Mouse (Mus musculus) adrenal gland, adult 8-10 months (tissue): Measurements from ENCODE around the gene Cd274. TPM values are rescaled to one million over a fixed set of nuclear protein-coding genes. Genes with fewer than 3 reads are reported as not detected.

Experiments
- DNase-seq: peaks from one replicate; pipeline ENCODE4 v3.0.0; 2022
- total RNA-seq, 4 experiments: library from RNA; stranded (reverse); gene quantifications; 2 replicates each; pipeline ENCODE4 v1.2.4; 2022

The Cd274 gene
- total RNA-seq, result 1 to 10 TPM; 4.1 to 9.4 (median 7.3) TPM

- peak; percentile 82 for DNase-seq
These were observed at the start of gene Cd274, which contains the start of gene Plgrkt for GRCm38 (mm10) chr19:29366969-29367622. Cd274 (plus strand) TSS chr19:29367455. Plgrkt (minus strand) TSS chr19:29367390.

DNA sequence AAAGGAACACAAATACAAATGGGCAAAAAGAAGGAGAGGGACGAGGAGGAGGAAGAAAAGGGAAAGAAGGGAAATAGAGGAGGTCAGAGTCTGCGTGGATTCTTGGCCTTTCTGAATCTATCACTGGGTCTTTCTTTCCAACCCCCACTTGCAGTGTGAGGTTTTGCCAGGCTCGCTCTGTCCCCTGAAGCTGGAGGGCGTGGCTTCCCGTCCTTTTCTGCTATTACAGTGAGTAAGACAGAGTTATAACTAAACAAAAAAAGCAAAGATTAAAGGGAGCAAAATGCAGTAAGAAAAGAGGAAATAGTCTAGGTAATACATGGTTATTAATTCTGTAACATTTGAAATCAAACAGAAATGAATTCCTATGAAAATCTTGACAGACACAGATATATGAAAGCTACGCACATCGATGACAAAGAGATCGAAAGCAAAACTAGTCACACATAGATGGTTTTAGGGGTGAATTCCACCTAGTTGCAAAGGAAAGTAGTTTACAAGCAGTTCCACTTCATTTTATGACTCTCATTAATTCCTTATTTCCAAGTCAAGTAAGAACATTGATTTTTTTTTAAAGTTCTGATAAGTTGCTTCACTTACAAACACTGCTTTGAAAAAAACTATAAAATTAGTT is 43.7 kb upstream of the Cd274 start:
- DNase-seq, result no peak

DNA sequence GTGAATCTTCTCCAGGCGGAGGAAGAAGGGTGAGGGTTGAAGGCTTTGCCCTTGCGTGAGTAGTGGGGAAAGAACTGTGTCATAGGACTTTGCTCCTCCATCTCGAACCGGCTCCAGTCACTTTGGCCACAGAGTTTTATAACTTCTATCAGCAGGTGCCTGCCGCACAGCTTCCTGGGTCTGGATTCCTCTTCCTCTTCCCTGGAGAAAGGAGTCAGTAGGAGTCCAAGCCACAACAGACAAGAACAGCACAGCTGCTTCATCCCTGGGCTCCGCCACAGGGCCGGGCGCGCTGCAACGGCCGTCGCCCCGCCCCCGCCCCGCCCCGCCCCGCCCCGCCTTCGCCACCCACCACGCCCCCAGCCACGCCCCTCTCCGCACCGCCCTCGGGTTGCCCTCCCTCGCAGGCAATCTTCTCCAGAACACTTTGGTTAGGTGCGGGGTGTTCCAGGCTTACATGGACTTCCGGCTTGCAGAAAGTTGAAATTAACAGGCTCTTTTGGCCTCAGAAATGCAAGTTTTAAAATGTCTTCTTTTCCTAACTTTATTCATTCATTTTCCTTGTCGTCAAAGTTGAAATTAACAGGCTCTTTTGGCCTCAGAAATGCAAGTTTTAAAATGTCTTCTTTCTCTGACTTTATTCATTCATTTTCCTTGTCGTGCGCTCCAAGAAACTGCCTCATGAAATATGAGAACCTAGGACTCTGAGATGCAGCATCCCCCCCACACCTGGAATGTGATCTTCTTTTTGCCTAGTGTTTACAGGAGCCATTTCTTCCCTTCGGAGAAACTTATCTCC is 42.0 kb upstream of the Cd274 start, which contains the start of gene Insl6:
Insl6 (minus strand) TSS at position 304 of the 799 bp plus-strand sequence.
- DNase-seq, result peak; percentile 30

- DNase-seq, result no peak
These were observed 41.4 kb upstream of the Cd274 start for GRCm38 (mm10) chr19:29325852-29326180.

- DNase-seq, result no peak
These were observed 40.9 kb upstream of the Cd274 start for GRCm38 (mm10) chr19:29326396-29326795.

GRCm38 (mm10) chr19:29326822-29327552 is 40.3 kb upstream of the Cd274 start:
- DNase-seq, result no peak

DNA sequence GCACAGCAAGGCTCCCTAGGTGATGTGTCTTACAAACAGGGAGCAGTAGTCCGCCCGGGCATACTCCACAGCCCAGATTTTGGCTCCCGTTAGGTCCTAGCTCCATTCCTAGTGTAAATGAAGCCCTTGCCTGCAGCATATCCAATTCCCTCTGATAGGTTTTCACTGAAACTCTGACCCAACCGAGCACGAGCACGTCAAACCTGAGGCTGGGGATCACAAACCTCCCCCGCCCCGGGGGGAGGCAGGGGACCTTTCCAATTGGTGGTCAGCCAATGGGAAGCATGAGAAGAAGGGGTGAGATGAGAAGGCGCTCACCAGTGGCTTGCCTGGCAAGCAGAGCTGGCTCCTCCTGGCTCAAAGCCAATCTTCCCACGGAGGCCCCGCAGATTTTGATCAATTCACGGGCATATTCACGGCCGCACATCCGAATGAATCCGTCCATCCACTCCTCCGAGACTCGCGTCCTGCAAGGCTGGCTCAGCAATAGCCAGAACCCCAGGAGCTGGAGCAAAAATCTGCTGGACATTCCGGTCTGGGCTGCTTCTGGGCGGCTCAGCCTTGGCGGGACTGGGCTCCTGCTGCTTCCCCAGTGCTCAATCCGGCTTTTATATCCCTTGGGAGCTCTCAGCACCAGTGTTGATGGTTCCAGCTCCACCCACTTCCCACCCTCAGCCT is 33.0 kb upstream of the Cd274 start, which contains the start of gene Rln1:
Rln1 (minus strand) TSS at position 603 of the 678 bp plus-strand sequence.
- DNase-seq, result no peak

DNA sequence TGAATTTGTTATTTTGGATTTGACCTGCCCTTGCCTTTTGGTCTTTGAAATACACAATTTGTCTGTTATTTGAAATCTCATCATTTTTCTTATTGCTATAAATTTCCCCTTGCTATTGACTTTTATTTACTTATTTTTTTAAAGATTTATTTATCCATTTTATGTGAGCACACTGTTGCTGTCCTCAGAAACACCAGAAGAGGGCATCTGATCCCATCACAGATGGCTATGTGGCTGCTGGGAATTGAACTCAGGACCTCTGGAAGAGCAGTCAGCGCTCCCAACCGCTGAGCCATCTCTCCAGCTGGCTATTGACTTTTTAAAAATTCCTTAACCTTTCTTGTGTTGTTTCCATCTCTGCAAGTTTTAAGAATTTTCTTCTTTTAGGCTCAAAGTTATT is 30.6 kb upstream of the Cd274 start:
- no peak for DNase-seq

- no peak for DNase-seq
These were observed 26.2 kb upstream of the Cd274 start for GRCm38 (mm10) chr19:29341029-29341428.

GRCm38 (mm10) chr19:29342281-29342680 is 25.0 kb upstream of the Cd274 start:
- no peak for DNase-seq

GRCm38 (mm10) chr19:29344868-29345267 is 22.4 kb upstream of the Cd274 start:
- DNase-seq, result no peak

GRCm38 (mm10) chr19:29345636-29346035 is 21.6 kb upstream of the Cd274 start:
- DNase-seq, result no peak

GRCm38 (mm10) chr19:29350991-29351390 is 16.3 kb upstream of the Cd274 start:
- DNase-seq, result no peak

- peak; percentile 66 for DNase-seq
These were observed 12.1 kb upstream of the Cd274 start for GRCm38 (mm10) chr19:29354895-29355877.

GRCm38 (mm10) chr19:29356281-29356680 is 11.0 kb upstream of the Cd274 start:
- no peak for DNase-seq

GRCm38 (mm10) chr19:29360251-29360650 is 7.0 kb upstream of the Cd274 start:
- DNase-seq, result no peak

- peak; percentile 92 for DNase-seq
These were observed 5.7 kb upstream of the Cd274 start for GRCm38 (mm10) chr19:29361468-29362130.

DNA sequence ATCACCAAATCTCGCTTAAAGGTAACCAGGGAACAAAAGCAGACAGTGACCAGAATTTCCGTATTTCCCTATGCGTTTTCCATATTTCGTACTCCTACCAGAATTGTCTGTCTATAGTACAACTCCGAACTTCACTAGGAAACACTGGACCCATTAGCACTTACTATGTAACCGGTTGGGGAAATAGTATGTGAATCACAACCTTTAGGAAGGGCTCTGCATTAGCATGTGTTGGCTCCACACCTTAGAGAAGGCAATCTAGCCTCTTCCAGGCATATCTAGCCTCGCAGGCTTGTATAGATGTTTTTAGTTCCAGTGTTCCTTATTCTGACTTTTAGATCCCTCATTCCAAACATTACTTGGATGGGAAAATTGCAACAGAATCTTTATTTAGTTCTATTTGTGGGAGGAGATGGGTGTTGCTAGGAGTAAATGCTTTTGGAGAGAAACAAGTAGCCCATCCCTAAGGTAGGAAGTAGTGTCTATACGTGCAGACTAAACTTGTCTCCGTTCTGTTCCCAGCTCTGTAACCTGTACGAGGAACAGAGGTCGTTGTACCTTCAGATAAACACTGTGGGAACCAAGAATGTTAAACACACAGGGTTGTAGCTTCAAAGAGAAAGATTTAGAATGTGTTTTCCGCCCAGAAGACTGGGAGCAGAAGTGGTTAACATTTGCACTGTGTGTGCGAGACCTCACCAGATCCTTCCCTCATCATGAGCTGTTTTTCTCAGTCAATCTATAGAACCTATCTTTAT is 4.9 kb upstream of the Cd274 start:
- DNase-seq, result no peak

GRCm38 (mm10) chr19:29363557-29363956 is 3.7 kb upstream of the Cd274 start:
- DNase-seq, result no peak
